Mouse (Mus musculus) liver, embryonic 14.5 days (tissue): ENCODE results near the gene Ecm2. TPM values are rescaled to one million over a fixed set of nuclear protein-coding genes. Genes with fewer than 3 reads are reported as not detected.

Source experiments
- ATAC-seq: fragments of 200-750 bp; cut with Nextera tagmentation; 2 replicates; pipeline ENCODE4 v1.8.0; 2017; ENCODE audit warnings: moderate number of reproducible peaks, mild to moderate bottlenecking, moderate library complexity; ENCODE audit not compliant: insufficient read depth
- DNase-seq, 3 experiments: peaks; one replicate each; pipeline ENCODE4 v3.0.0-alpha.2; 2012 to 2013; ENCODE audit warnings: low read depth in 3 of 3, low spot score in 3 of 3
- H3K27ac ChIP-seq: fragments of 300-500 bp; sonication (generic); 2 replicates; pipeline ENCODE4 v1.5.1; 2014; ENCODE audit warnings: moderate library complexity, mild to moderate bottlenecking, control low read depth, inconsistent platforms
- H3K27me3 ChIP-seq: fragments of 300-500 bp; sonication (generic); 2 replicates; pipeline ENCODE4 v1.6.1; 2014; ENCODE audit warnings: mild to moderate bottlenecking, low read length, moderate library complexity; ENCODE audit not compliant: control insufficient read depth, insufficient read depth
- H3K36me3 ChIP-seq: fragments of 300-500 bp; sonication (generic); replicated peaks from 2 replicates; pipeline ENCODE4 v1.6.1; 2014; ENCODE audit warnings: low read depth; ENCODE audit not compliant: control insufficient read depth, insufficient read depth
- H3K4me1 ChIP-seq, 2 experiments: fragments of 200-500 bp in 1 of 2; fragments of 300-500 bp in 1 of 2; sonication (generic) in 1 of 2; replicated peaks; 2 replicates each; pipeline ENCODE4 v1.6.1; 2012 to 2014; ENCODE audit warnings: antibody characterized with exemption in 1 of 2, inconsistent platforms in 1 of 2, low read length in 1 of 2; ENCODE audit not compliant: control insufficient read depth in 2 of 2, insufficient read depth in 2 of 2
- H3K4me2 ChIP-seq: fragments of 300-500 bp; sonication (generic); 2 replicates; pipeline ENCODE4 v1.6.1; 2014; ENCODE audit warnings: low read depth, mild to moderate bottlenecking, control low read depth, moderate library complexity
- H3K4me3 ChIP-seq, 2 experiments: fragments of 200-500 bp in 1 of 2; fragments of 300-500 bp in 1 of 2; sonication (generic) in 1 of 2; 2 replicates each; pipeline ENCODE4 v1.5.1; 2012 to 2014; ENCODE audit warnings: low read depth in 2 of 2, low read length in 2 of 2, mild to moderate bottlenecking in 2 of 2, control low read depth in 1 of 2, inconsistent platforms in 1 of 2, moderate library complexity in 1 of 2; ENCODE audit not compliant: insufficient read depth in 1 of 2
- H3K9ac ChIP-seq: fragments of 300-500 bp; sonication (generic); replicated peaks from 2 replicates; pipeline ENCODE4 v1.6.1; 2014; ENCODE audit warnings: mild to moderate bottlenecking, control low read depth, moderate library complexity
- H3K9me3 ChIP-seq: fragments of 300-500 bp; sonication (generic); 2 replicates; pipeline ENCODE4 v1.6.1; 2016; ENCODE audit warnings: low read length, mixed read lengths; ENCODE audit not compliant: control insufficient read depth
- CTCF ChIP-seq: IDR thresholded peaks from 2 replicates; pipeline ENCODE4 v1.5.1; 2016; ENCODE audit warnings: antibody characterized with exemption, low read depth, control low read depth
- EP300 ChIP-seq: IDR thresholded peaks from 2 replicates; pipeline ENCODE4 v1.6.1; 2016; ENCODE audit warnings: antibody characterized with exemption, low read depth
- WGBS: fragments of 180-500 bp; shearing (Covaris S2); extraction: QIAGEN DNeasy Blood & Tissue Kit; methylation state at CpG from one replicate; pipeline ENCODE4 v1.1.7; 2014; ENCODE audit not compliant: insufficient replicate concordance; 5-methylcytosine and 5-hydroxymethylcytosine counted together
- polyA plus RNA-seq, 2 experiments: library from polyadenylated mRNA; depleted of rRNA in 1 of 2; stranded (reverse) in 1 of 2; unstranded in 1 of 2; fragments of >200 nt; fragmentation: Nextera tagmentation in 1 of 2; extraction: Ambion mirVana in 1 of 2; gene quantifications; 2 replicates each; pipeline versions ENCODE4 v1.2.1 to v1.2.3; 2012 to 2014

Gene Ecm2
- polyA plus RNA-seq, 2 experiments: 0.19 TPM

- DNase-seq (peak; percentile 15 to 29 (median 16)), ATAC-seq (peak; percentile 50; the same call in 1 of the 2 replicates)
- Histone ChIP-seq H3K4me2 (no peak overlapping the region), H3K9me3 (no peaks in the 10 kb centered on the region), H3K4me3 (no peak overlapping the region), H3K27ac (no peak overlapping the region), H3K9ac (no peak overlapping the region), H3K27me3 (no peaks in the 10 kb centered on the region), H3K36me3 (no peaks in the 10 kb centered on the region), H3K4me1 (peaks cover 5 to 8% of the 10 kb centered on the region in 2 experiments; a peak in 3 of 4 replicates)
- TF ChIP-seq CTCF (peak; percentile 70), EP300 (no peak)
- 29% methylated on average over 2 of the region's 2 CpGs for WGBS
Observed at GRCm38 (mm10) chr13:49559185-49559584, 54.6 kb downstream of the Ecm2 start.

GRCm38 (mm10) chr13:49560886-49561285, 56.3 kb downstream of the Ecm2 start:
- DNase-seq (peak; percentile 14 to 26 (median 20)), ATAC-seq (peak; percentile 77)

GRCm38 (mm10) chr13:49564347-49564746, 59.7 kb downstream of the Ecm2 start:
- H3K4me3 ChIP-seq: no peak overlapping the region
- H3K9ac ChIP-seq: no peak overlapping the region
- H3K9me3 ChIP-seq: no peaks in the 10 kb centered on the region
- no peaks in the 10 kb centered on the region for H3K36me3 ChIP-seq
- WGBS: 70% methylated on average over 1 of the region's 1 CpGs
- no peaks in the 10 kb centered on the region for H3K27me3 ChIP-seq
- TF ChIP-seq CTCF (no peak), EP300 (no peak)
- peak; percentile 50; the same call in 1 of the 2 replicates for ATAC-seq
- H3K27ac ChIP-seq: no peak overlapping the region
- no peak overlapping the region for H3K4me2 ChIP-seq
- DNase-seq: no peak
- H3K4me1 ChIP-seq: peaks cover 7 to 8% of the 10 kb centered on the region in 2 experiments; a peak in 3 of 4 replicates

More at GRCm38 (mm10) chr13:49560886-49561285, 56.3 kb downstream of the Ecm2 start:
- TF ChIP-seq CTCF: no peak
- TF ChIP-seq EP300: peak; percentile 38; the same call in 1 of the 2 replicates
- Histone ChIP-seq H3K4me1 (peaks cover 7 to 8% of the 10 kb centered on the region in 2 experiments; a peak in 3 of 4 replicates), H3K4me3 (no peak overlapping the region), H3K9ac (no peak overlapping the region), H3K4me2 (no peak overlapping the region), H3K9me3 (no peaks in the 10 kb centered on the region), H3K36me3 (no peaks in the 10 kb centered on the region), H3K27ac (no peak overlapping the region), H3K27me3 (no peaks in the 10 kb centered on the region)
- 8% methylated on average over 2 of the region's 2 CpGs for WGBS

- no peaks in the 10 kb centered on the region for H3K27me3 ChIP-seq
- peak; percentile 64; the same call in 1 of the 2 replicates for ATAC-seq
- H3K9ac ChIP-seq: no peak overlapping the region
- WGBS: 50% methylated on average over 3 of the region's 3 CpGs
- H3K4me3 ChIP-seq: no peak overlapping the region
- TF ChIP-seq EP300 (no peak), CTCF (no peak)
- peaks cover 13% of the 10 kb centered on the region in 2 experiments for H3K4me1 ChIP-seq
- no peaks in the 10 kb centered on the region for H3K9me3 ChIP-seq
- H3K36me3 ChIP-seq: no peaks in the 10 kb centered on the region
- peak in 2 of 3 experiments; percentile 30 to 41 for DNase-seq
- peak overlapping the region; percentile 24 for H3K4me2 ChIP-seq
- H3K27ac ChIP-seq: no peak overlapping the region
Observed at GRCm38 (mm10) chr13:49570371-49570770, 65.8 kb downstream of the Ecm2 start.

GRCm38 (mm10) chr13:49571418-49571817, 66.8 kb downstream of the Ecm2 start:
- peak overlapping the region; percentile 48 for H3K27ac ChIP-seq
- peak; percentile 64 to 66 (median 64) for DNase-seq
- no peaks in the 10 kb centered on the region for H3K27me3 ChIP-seq
- peak overlapping the region; percentile 12; the same call in 1 of the 2 replicates for H3K9ac ChIP-seq
- H3K9me3 ChIP-seq: no peaks in the 10 kb centered on the region
- no peaks in the 10 kb centered on the region for H3K36me3 ChIP-seq
- H3K4me2 ChIP-seq: peak overlapping the region; percentile 49
- 9% methylated on average over 2 of the region's 2 CpGs for WGBS
- ATAC-seq: peak; percentile 89
- H3K4me1 ChIP-seq: peaks cover 13% of the 10 kb centered on the region in 2 experiments
- H3K4me3 ChIP-seq: no peak overlapping the region; a peak in 1 of 4 replicates
- TF ChIP-seq CTCF: no peak
- TF ChIP-seq EP300: peak; percentile 90
